Mouse (Mus musculus) ES-E14 (cell line): ENCODE measurements at regions not wholly inside any gene's neighbourhood (a gene's known extent, or its start where the extent isn't known, plus 50 kb on each side); places are given as distances from the start of the nearest gene placed in this dataset.

Experiments
- DNase-seq: peaks from one replicate; pipeline ENCODE4 v3.0.0-alpha.2; 2013; ENCODE audit warnings: low read depth, low spot score
- H3K27ac ChIP-seq: 2 replicates; pipeline ENCODE4 v1.5.1; 2012; ENCODE audit warnings: low read depth, mild to moderate bottlenecking, low read length, moderate library complexity, mixed read lengths; ENCODE audit not compliant: poor library complexity, insufficient read depth, severe bottlenecking
- H3K36me3 ChIP-seq: 2 replicates; pipeline ENCODE4 v1.6.1; 2012; ENCODE audit warnings: mild to moderate bottlenecking, low read length, moderate library complexity, mixed read lengths; ENCODE audit not compliant: control insufficient read depth, poor library complexity, insufficient read depth, severe bottlenecking
- H3K4me1 ChIP-seq, 2 experiments: fragments of 150-350 bp in 1 of 2; sonication (generic) in 1 of 2; 2 replicates each; pipeline ENCODE4 v1.6.1; 2012; ENCODE audit warnings: low read length in 2 of 2, mild to moderate bottlenecking in 1 of 2, mixed read lengths in 1 of 2; ENCODE audit not compliant: control insufficient read depth in 2 of 2, insufficient read depth in 2 of 2, poor library complexity in 1 of 2
- H3K4me3 ChIP-seq, 2 experiments: fragments of 150-350 bp in 1 of 2; sonication (generic) in 1 of 2; 2 replicates each; pipeline ENCODE4 v1.5.1; 2012; ENCODE audit warnings: low read length in 2 of 2, low read depth in 1 of 2, mild to moderate bottlenecking in 1 of 2, mixed read lengths in 1 of 2; ENCODE audit not compliant: insufficient read depth in 1 of 2, poor library complexity in 1 of 2, severe bottlenecking in 1 of 2
- H3K9ac ChIP-seq: 2 replicates; pipeline ENCODE4 v1.6.1; 2012; ENCODE audit warnings: low read depth, mild to moderate bottlenecking, low read length, mixed read lengths; ENCODE audit not compliant: poor library complexity, insufficient read depth, severe bottlenecking
- H3K9me3 ChIP-seq: fragments of 150-350 bp; sonication (generic); 2 replicates; pipeline ENCODE4 v1.6.1; 2012; ENCODE audit warnings: low read depth, mild to moderate bottlenecking, low read length; ENCODE audit not compliant: control insufficient read depth, insufficient read depth
- CHD2 ChIP-seq: IDR thresholded peaks from 2 replicates; pipeline ENCODE4 v1.6.1; 2014; ENCODE audit warnings: mild to moderate bottlenecking, low read depth, low read length, inconsistent platforms
- HCFC1 ChIP-seq: IDR thresholded peaks from 2 replicates; pipeline ENCODE4 v1.6.1; 2012; ENCODE audit warnings: low read length, inconsistent platforms, borderline replicate concordance; ENCODE audit not compliant: insufficient read depth
- MAFK ChIP-seq: IDR thresholded peaks from 2 replicates; pipeline ENCODE4 v1.6.1; 2014; ENCODE audit warnings: mild to moderate bottlenecking, low read depth, low read length, inconsistent platforms; ENCODE audit not compliant: insufficient read depth
- ZC3H11A ChIP-seq: IDR thresholded peaks from 2 replicates; pipeline ENCODE4 v1.6.1; 2012; ENCODE audit warnings: low read depth, mild to moderate bottlenecking, inconsistent platforms, low read length, borderline replicate concordance
- ZNF384 ChIP-seq: IDR thresholded peaks from 2 replicates; pipeline ENCODE4 v1.6.1; 2012; ENCODE audit warnings: low read depth, low read length, inconsistent platforms
- in situ Hi-C, 2 experiments: fragments of 600-800 bp; cut with MboI; formaldehyde crosslinking; loops; one replicate each; pipeline ENCODE4 v1.15.1; 2025; ENCODE audit warnings: low sequenced_read_pairs in 2 of 2, inconsistent platforms in 1 of 2; ENCODE audit not compliant: unreplicated experiment in 2 of 2

DNA sequence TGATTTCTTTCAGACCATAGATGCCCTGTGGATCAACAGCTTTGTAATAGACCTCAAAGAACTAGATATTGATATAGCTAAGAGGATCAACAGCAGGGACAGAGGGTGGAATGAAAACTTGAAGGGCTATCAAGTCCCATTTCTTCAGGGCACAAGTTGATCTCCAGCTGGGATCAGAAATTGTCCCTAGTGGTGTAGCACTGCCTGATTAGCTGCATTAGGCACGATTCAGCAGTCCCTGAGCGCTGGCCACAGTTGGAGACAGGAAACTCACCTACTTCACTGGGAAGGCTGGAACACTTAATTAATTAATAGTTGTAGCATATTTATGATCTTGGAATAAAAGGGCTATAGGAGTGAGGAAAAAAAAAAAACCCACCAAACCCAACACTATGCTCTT lies 290.5 kb downstream of the Gpd2 start:
- no peak overlapping the region for H3K9ac ChIP-seq
- no peak for DNase-seq
- no peaks in the 10 kb centered on the region for H3K9me3 ChIP-seq
- H3K36me3 ChIP-seq, result no peaks in the 10 kb centered on the region
- no peak overlapping the region for H3K27ac ChIP-seq
- in situ Hi-C loops, result no loop called here
- no peak overlapping the region for H3K4me3 ChIP-seq
- H3K4me1 ChIP-seq, result no peaks in the 10 kb centered on the region
- TF ChIP-seq MAFK (no peak), ZC3H11A (no peak), ZNF384 (no peak), HCFC1 (no peak), CHD2 (no peak)

DNA sequence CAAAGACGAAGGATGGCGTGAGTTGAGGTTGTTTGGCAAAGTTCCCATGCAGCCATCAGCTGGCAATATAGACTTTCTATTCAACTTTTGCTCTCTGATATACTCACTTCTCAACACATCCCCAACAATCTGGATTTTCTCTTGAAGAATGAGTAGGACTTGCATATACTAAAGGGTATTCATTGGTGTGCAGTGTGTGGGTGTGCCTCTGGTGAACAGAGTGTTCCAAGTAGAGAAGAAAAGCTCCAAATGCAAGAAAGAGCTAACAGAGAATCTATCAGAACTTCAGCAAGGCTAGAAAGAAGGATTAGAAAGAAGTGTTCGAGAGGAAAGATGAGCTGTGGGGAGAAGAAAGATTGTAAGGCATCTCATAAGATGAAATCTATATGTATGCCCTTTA lies 302.4 kb downstream of the Gpd2 start:
- TF ChIP-seq CHD2 (no peak), ZC3H11A (no peak), MAFK (no peak), ZNF384 (no peak), HCFC1 (no peak)
- Histone ChIP-seq H3K4me3 (no peak overlapping the region), H3K36me3 (no peaks in the 10 kb centered on the region), H3K9me3 (no peaks in the 10 kb centered on the region), H3K27ac (no peak overlapping the region), H3K9ac (no peak overlapping the region), H3K4me1 (no peaks in the 10 kb centered on the region)
- in situ Hi-C loops, result no loop called here
- DNase-seq, result no peak

GRCm38 (mm10) chr2:57565258-57565657 lies 327.8 kb downstream of the Gpd2 start:
- Histone ChIP-seq H3K36me3 (no peaks in the 10 kb centered on the region), H3K9ac (no peak overlapping the region), H3K27ac (no peak overlapping the region), H3K9me3 (no peaks in the 10 kb centered on the region), H3K4me1 (no peaks in the 10 kb centered on the region), H3K4me3 (no peak overlapping the region)
- no peak for DNase-seq
- TF ChIP-seq ZNF384 (no peak), MAFK (no peak), ZC3H11A (no peak), HCFC1 (no peak), CHD2 (no peak)
- in situ Hi-C loops, result no loop called here

- in situ Hi-C loops, result no loop called here
- H3K4me1 ChIP-seq, result no peaks in the 10 kb centered on the region
- H3K9ac ChIP-seq, result no peak overlapping the region
- no peak overlapping the region for H3K27ac ChIP-seq
- DNase-seq, result no peak
- H3K4me3 ChIP-seq, result no peak overlapping the region
- H3K9me3 ChIP-seq, result no peaks in the 10 kb centered on the region
- H3K36me3 ChIP-seq, result no peaks in the 10 kb centered on the region
- TF ChIP-seq CHD2 (no peak), ZC3H11A (no peak), ZNF384 (no peak), HCFC1 (no peak), MAFK (no peak)
Measured at GRCm38 (mm10) chr2:57566103-57566502, 328.7 kb downstream of the Gpd2 start.

- Histone ChIP-seq H3K9ac (no peak overlapping the region), H3K4me3 (no peak overlapping the region), H3K4me1 (no peaks in the 10 kb centered on the region), H3K27ac (no peak overlapping the region), H3K36me3 (no peaks in the 10 kb centered on the region), H3K9me3 (no peaks in the 10 kb centered on the region)
- TF ChIP-seq MAFK (no peak), CHD2 (no peak), ZNF384 (no peak), ZC3H11A (no peak), HCFC1 (no peak)
- in situ Hi-C loops, result no loop called here
- DNase-seq, result no peak
Measured at GRCm38 (mm10) chr2:57567183-57567582, 329.7 kb downstream of the Gpd2 start.
